Mouse (Mus musculus) heart, embryonic 16.5 days (tissue): Measurements from ENCODE around the gene Dus2. TPM values are rescaled to one million over a fixed set of nuclear protein-coding genes. Genes with fewer than 3 reads are reported as not detected.
"Not testable (repeated sequence)": the region's sequence is repeated elsewhere in the genome, so short reads cannot be mapped to it uniquely, and the experiment has no call there.

Experiments used
- ATAC-seq: fragments of 200-750 bp; cut with Nextera tagmentation; replicated peaks from 2 replicates; pipeline ENCODE4 v1.8.0; 2017; ENCODE audit warnings: moderate number of reproducible peaks; ENCODE audit not compliant: insufficient read depth, low FRiP score; ENCODE audit errors: extremely low read depth
- H3K27ac ChIP-seq: fragments of 300-500 bp; sonication (generic); 2 replicates; pipeline ENCODE4 v1.5.1; 2014; ENCODE audit warnings: mild to moderate bottlenecking, low read length, control low read depth, moderate library complexity
- H3K27me3 ChIP-seq: fragments of 300-500 bp; sonication (generic); 2 replicates; pipeline ENCODE4 v1.6.1; 2014; ENCODE audit warnings: low read length, mixed read lengths; ENCODE audit not compliant: control insufficient read depth, insufficient read depth
- H3K36me3 ChIP-seq: fragments of 300-500 bp; sonication (generic); 2 replicates; pipeline ENCODE4 v1.6.1; 2014; ENCODE audit not compliant: control insufficient read depth, insufficient read depth
- H3K4me1 ChIP-seq: fragments of 300-500 bp; sonication (generic); 2 replicates; pipeline ENCODE4 v1.6.1; 2014; ENCODE audit warnings: low read length, mixed read lengths; ENCODE audit not compliant: control insufficient read depth, insufficient read depth
- H3K4me2 ChIP-seq: fragments of 300-500 bp; sonication (generic); 2 replicates; pipeline ENCODE4 v1.6.1; 2014; ENCODE audit warnings: low read depth, mild to moderate bottlenecking, control low read depth, low read length
- H3K4me3 ChIP-seq: fragments of 300-500 bp; sonication (generic); 2 replicates; pipeline ENCODE4 v1.5.1; 2014; ENCODE audit warnings: mild to moderate bottlenecking, control low read depth, low read length
- H3K9ac ChIP-seq: fragments of 300-500 bp; sonication (generic); 2 replicates; pipeline ENCODE4 v1.6.1; 2014; ENCODE audit warnings: low read length, control low read depth
- H3K9me3 ChIP-seq: fragments of 300-500 bp; sonication (generic); replicated peaks from 2 replicates; pipeline ENCODE4 v1.6.1; 2016; ENCODE audit warnings: low read length; ENCODE audit not compliant: control insufficient read depth
- WGBS: fragments of 180-500 bp; shearing (Covaris S2); extraction: QIAGEN DNeasy Blood & Tissue Kit; methylation state at CpG from one replicate; pipeline ENCODE4 v1.1.7; 2014; 5-methylcytosine and 5-hydroxymethylcytosine counted together
- polyA plus RNA-seq: library from polyadenylated mRNA; unstranded; fragments of >200 nt; fragmentation: Nextera tagmentation; extraction: Ambion mirVana; gene quantifications from 2 replicates; pipeline ENCODE4 v1.2.1, GENCODE M21; 2015

The Dus2 gene
- polyA plus RNA-seq, 1 experiment from 2014 or later = 14.4 TPM

DNA sequence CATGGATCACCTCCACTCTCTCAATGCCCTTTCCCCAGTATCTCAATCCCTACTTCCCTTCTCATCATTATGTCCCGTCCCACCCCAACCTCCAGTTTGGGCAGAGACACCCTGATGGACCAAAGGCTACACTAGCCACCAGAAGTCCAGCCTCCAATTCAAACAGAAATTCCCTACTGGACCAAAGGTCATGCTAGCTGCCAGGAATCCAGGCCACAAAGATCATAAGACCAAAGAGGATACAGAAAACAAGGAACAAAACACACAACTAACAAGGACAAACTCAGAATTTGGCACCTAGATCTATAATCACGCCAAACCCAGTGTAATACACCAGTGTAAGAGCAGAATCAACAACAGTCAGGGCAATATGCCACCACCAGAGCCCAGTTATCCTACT, 7.8 kb downstream of the Dus2 start:
- H3K4me2 ChIP-seq = no peak overlapping the region
- no peaks in the 10 kb centered on the region for H3K27me3 ChIP-seq
- WGBS = 72% methylated on average over 2 of the region's 2 CpGs
- no peaks in the 10 kb centered on the region for H3K36me3 ChIP-seq
- H3K9me3 ChIP-seq = no peaks in the 10 kb centered on the region
- no peak overlapping the region for H3K9ac ChIP-seq
- H3K4me1 ChIP-seq = no peaks in the 10 kb centered on the region
- H3K27ac ChIP-seq = no peak overlapping the region
- H3K4me3 ChIP-seq = no peak overlapping the region
- no peak for ATAC-seq

DNA sequence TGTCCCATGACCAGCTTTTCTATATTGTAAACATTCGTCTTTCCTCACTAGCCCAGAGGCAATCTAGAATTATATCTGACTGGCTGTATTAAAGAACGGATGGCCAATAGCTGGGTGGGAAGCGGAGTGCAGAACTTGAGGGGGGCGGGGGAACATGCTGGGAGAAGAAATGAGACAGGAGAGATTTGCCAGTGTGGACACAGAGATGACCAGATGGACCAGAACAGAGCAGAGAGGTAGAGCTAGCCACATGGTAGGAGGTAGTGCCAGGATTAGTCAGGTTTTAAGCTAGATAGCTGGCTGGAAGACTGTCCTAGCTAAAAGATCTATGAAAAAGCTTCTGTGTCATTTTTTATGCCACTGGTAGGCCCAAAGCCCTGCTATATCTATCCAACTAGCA, 10.8 kb downstream of the Dus2 start:
- no peak for ATAC-seq
- no peak overlapping the region for H3K9ac ChIP-seq
- no peaks in the 10 kb centered on the region for H3K27me3 ChIP-seq
- no peak overlapping the region for H3K4me3 ChIP-seq
- 77% methylated on average over 4 of the region's 4 CpGs for WGBS
- H3K36me3 ChIP-seq = no peaks in the 10 kb centered on the region
- no peaks in the 10 kb centered on the region for H3K4me1 ChIP-seq
- no peak overlapping the region for H3K27ac ChIP-seq
- H3K4me2 ChIP-seq = no peak overlapping the region
- H3K9me3 ChIP-seq = no peaks in the 10 kb centered on the region

DNA sequence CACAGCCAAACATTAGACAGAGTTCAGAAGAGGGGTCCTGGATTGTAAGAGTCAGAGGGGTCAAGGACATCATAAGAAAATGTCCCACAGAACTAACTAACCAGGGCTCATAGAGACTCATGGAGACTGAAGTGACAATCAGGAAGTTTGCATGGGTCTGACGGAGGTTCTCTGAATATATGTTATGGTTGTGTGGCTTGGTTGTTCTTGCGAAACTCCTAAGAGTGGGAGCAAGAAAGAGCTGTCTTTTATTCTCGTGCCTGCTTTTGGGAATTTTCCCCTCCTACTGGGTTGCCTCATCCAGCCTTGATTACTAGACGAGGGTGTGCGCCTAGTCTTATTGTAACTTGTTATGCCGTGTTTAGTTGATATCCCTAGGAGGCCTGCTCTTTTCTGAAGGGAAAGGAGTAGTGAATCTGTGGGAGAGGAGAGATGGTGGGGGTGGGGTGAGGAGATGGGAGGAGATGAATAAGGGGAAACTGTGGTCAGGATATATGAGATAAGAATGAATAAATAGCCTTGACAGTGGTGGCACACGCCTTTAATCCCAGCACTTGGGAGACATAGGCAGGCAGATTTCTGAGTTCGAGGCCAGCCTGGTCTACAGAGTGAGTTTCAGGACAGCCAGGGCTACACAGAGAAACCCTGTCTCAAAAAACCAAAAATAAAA, 13.5 kb downstream of the Dus2 start:
- ATAC-seq = no peak
- no peaks in the 10 kb centered on the region for H3K9me3 ChIP-seq
- no peaks in the 10 kb centered on the region for H3K4me1 ChIP-seq
- no peaks in the 10 kb centered on the region for H3K27me3 ChIP-seq
- no peaks in the 10 kb centered on the region for H3K36me3 ChIP-seq
- WGBS = 64% methylated on average over 8 of the region's 8 CpGs
- no peak overlapping the region for H3K4me2 ChIP-seq
- no peak overlapping the region for H3K27ac ChIP-seq
- no peak overlapping the region for H3K4me3 ChIP-seq
- no peak overlapping the region for H3K9ac ChIP-seq

DNA sequence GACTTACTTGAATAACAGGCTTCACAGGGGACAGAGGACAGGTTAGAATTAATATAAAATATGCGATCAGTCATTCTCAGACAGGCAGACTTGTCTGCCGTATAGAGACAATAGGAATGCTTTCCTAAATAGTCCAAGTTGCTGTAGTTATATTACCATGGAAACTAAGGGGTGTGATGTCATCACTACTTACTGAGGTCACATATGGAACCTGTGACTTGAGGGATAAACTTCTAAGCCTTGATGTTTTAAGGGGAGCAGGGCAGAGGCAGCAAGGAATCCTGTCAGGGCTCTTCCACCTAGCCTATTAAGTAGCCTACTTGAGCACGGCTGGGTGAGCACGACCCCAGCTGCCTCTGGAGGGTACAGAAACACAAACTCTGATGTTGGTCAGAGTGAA, 14.7 kb downstream of the Dus2 start, which contains the start of gene Dpep2nb:
Gene Dpep2nb, minus strand, starts transcription at position 101 of the 400 bp plus-strand sequence.
- H3K27me3 ChIP-seq = no peaks in the 10 kb centered on the region
- WGBS = 73% methylated on average over 4 of the region's 4 CpGs
- no peak for ATAC-seq

DNA sequence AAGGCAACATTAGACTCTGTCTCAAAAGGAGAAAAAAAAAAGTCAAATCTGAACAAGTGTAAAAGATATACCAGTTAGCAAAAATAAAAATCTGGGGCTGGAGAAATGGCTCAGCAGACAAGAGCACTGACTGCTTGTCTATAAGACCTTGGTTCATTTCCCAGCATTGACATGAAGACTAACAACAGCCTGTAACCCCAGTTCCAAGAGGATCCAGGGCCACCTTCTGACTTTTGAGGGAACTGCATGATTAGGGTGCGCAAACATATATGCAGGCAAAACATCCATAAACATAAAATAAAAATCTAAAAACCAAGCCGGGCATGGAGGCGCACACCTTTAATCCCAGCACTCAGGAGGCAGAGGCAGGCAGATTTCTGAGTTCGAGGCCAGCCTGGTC, 15.3 kb downstream of the Dus2 start:
- Histone ChIP-seq H3K9ac (no peak overlapping the region), H3K9me3 (no peaks in the 10 kb centered on the region)
- 83% methylated on average over 4 of the region's 4 CpGs for WGBS

More for the DNA sequence above, 14.7 kb downstream of the Dus2 start, which contains the start of gene Dpep2nb:
- H3K4me2 ChIP-seq = no peak within 1 kb of the TSS
- no peaks in the 10 kb centered on the region for H3K36me3 ChIP-seq
- peaks cover 9% of the 10 kb centered on the region for H3K4me1 ChIP-seq
- no peak within 1 kb of the TSS for H3K27ac ChIP-seq
- no peaks in the 10 kb centered on the region for H3K9me3 ChIP-seq
- H3K9ac ChIP-seq = no peak within 1 kb of the TSS
- H3K4me3 ChIP-seq = no peak within 1 kb of the TSS

DNA sequence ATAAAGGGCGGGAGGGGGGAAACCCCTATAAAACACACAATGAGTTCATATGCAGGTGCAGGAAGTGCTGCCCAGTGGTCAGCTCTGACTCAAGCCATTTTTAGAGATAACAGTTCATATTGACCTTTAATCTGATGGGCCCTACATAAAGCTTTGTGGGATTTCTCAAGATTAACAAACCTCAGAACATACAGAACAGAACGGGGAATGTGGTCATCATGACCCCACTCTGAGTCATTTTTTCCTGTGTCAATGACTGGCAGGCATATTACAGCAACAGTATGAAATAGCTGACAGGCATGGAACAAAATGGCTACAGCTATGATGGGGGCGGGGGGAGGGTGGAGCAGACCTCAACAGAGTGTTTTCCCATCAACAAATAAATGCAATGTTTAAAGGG, 16.0 kb downstream of the Dus2 start:
- Histone ChIP-seq H3K4me2 (no peak overlapping the region), H3K27me3 (no peaks in the 10 kb centered on the region), H3K4me1 (peaks cover 14% of the 10 kb centered on the region), H3K27ac (no peak overlapping the region), H3K36me3 (no peaks in the 10 kb centered on the region), H3K9me3 (no peaks in the 10 kb centered on the region), H3K4me3 (no peak overlapping the region), H3K9ac (no peak overlapping the region)
- 64% methylated on average over 3 of the region's 3 CpGs for WGBS
- no peak for ATAC-seq

More for the DNA sequence above, 15.3 kb downstream of the Dus2 start:
- Histone ChIP-seq H3K27me3 (no peaks in the 10 kb centered on the region), H3K27ac (no peak overlapping the region), H3K4me2 (no peak overlapping the region), H3K4me1 (peaks cover 9% of the 10 kb centered on the region), H3K36me3 (no peaks in the 10 kb centered on the region), H3K4me3 (no peak overlapping the region)
- ATAC-seq = no peak

DNA sequence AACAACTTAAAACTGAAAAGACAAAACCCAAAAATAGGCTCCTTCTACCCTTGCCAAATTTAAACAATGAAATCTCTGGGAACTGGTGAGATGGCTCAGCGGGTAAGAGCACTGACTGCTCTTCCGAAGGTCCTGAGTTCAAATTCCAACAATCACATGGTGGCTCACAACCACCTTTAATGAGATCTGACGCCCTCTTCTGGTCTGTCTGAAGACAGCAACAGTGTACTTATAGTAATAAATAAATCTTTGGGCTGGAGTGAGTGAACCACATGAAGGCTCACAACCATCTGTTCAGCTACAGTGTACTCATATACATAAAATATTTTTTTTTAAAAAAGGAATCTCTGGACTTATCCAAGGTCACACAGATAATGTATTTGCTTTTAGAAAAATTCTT, 16.8 kb downstream of the Dus2 start:
- H3K36me3 ChIP-seq, H3K27ac ChIP-seq, H3K4me2 ChIP-seq, H3K9me3 ChIP-seq, ATAC-seq, H3K9ac ChIP-seq, H3K4me3 ChIP-seq, H3K27me3 ChIP-seq: not testable (repeated sequence)
- H3K4me1 ChIP-seq = peaks cover 14% of the 10 kb centered on the region
- WGBS = 58% methylated on average over 3 of the region's 3 CpGs

DNA sequence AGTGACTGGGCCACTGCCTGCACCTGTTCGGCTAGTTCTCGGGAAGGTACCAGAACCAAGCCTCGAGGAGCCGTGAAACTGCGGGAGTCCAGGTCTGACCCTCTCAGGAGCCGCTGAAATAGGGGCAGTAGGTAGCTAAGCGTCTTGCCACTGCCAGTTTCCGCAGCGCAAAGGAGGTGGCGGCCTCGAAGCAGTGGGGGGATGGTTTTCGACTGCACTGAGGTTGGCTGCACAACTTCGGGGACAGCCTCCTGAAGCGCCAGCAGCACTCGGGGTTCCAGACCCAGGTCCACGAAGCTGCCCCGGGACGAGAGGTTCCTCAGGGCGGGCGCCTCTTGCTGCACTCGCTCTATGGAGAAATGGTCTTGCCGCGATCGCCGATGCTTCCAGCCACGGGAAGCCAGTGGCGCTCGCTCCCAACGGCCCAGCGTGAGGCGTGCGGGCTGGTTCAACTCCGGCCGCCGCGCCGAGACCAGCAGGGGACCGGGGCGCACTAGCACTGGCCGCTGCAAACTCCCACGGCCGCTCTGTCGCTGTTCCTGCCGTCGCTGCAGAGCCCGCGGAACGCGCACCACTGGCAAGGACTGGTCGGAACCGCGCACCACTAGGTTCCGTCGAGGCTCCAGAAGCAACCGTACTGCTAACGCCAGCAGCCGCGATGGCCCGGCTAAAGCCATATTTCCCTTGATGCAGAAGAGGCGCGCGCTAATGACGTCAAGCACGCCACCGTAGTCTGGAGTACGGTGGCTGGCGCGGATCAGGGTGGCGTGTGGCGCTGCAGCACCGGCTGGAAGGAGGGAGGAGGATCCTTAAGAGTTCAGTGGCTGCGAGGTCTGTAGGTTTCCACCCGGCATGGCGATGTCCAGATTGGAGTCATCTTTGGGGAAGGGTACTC, 19.9 kb downstream of the Dus2 start:
- no peaks in the 10 kb centered on the region for H3K9me3 ChIP-seq
- H3K4me2 ChIP-seq = peak overlapping the region; percentile 99
- no peaks in the 10 kb centered on the region for H3K27me3 ChIP-seq
- peaks cover 14% of the 10 kb centered on the region for H3K4me1 ChIP-seq
- H3K4me3 ChIP-seq = peak overlapping the region; percentile 93
- H3K36me3 ChIP-seq = no peaks in the 10 kb centered on the region
- peak overlapping the region; percentile 94 for H3K9ac ChIP-seq
- H3K27ac ChIP-seq = peak overlapping the region; percentile 66; the same call in 1 of the 2 replicates
- ATAC-seq = peak; percentile 88
- 2% methylated on average over 70 of the region's 74 CpGs for WGBS

DNA sequence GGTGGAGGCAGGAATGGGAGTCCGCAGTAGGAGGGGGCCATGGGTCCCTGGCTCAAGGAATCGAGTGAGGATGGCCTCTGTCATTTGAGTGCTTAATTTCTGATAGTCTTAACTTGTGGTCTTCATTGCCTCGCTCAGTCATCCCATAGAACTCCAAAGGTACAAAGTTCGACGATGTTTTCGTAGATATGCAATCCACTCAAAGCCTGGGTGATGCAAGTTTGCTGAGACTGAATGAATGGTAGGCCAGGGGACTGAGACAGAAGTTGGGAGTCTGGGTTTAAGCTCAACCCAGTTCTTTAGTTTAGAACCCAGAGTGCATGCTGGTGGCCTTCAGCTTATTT, 20.5 kb downstream of the Dus2 start, which contains the start of gene Ddx28:
Gene Ddx28, minus strand, starts transcription at position 240 of the 344 bp plus-strand sequence.
- no peaks in the 10 kb centered on the region for H3K36me3 ChIP-seq
- no peaks in the 10 kb centered on the region for H3K9me3 ChIP-seq
- under 1% methylated on average over 6 of the region's 6 CpGs for WGBS
- H3K27me3 ChIP-seq = no peaks in the 10 kb centered on the region
- peak within 1 kb of the TSS; percentile 93 for H3K4me3 ChIP-seq
- H3K27ac ChIP-seq = peak within 1 kb of the TSS; percentile 66; the same call in 1 of the 2 replicates
- ATAC-seq = no peak
- peak within 1 kb of the TSS; percentile 99 for H3K4me2 ChIP-seq
- H3K9ac ChIP-seq = peak within 1 kb of the TSS; percentile 94
- peaks cover 14% of the 10 kb centered on the region for H3K4me1 ChIP-seq
